Mouse (Mus musculus) limb, embryonic 13.5 days (tissue): ENCODE measurements at regions not wholly inside any gene's neighbourhood (a gene's known extent, or its start where the extent isn't known, plus 50 kb on each side); places are given as distances from the start of the nearest gene placed in this dataset.

Source experiments
- ATAC-seq: fragments of 200-750 bp; cut with Nextera tagmentation; 2 replicates; pipeline ENCODE4 v1.8.0; 2017; ENCODE audit warnings: low read depth, moderate number of reproducible peaks, moderate TSS enrichment; ENCODE audit not compliant: low FRiP score
- H3K27ac ChIP-seq: fragments of 300-500 bp; sonication (generic); 2 replicates; pipeline ENCODE4 v1.5.1; 2015; ENCODE audit warnings: inconsistent platforms, mild to moderate bottlenecking, moderate library complexity
- H3K27me3 ChIP-seq: fragments of 300-500 bp; sonication (generic); 2 replicates; pipeline ENCODE4 v1.6.1; 2015; ENCODE audit warnings: mild to moderate bottlenecking, inconsistent platforms
- H3K36me3 ChIP-seq: fragments of 300-500 bp; sonication (generic); 2 replicates; pipeline ENCODE4 v1.6.1; 2015; ENCODE audit warnings: inconsistent platforms, mild to moderate bottlenecking, moderate library complexity
- H3K4me1 ChIP-seq: fragments of 300-500 bp; sonication (generic); 2 replicates; pipeline ENCODE4 v1.6.1; 2015; ENCODE audit warnings: inconsistent platforms
- H3K4me2 ChIP-seq: fragments of 300-500 bp; sonication (generic); replicated peaks from 2 replicates; pipeline ENCODE4 v1.6.1; 2015; ENCODE audit warnings: inconsistent platforms, mild to moderate bottlenecking, moderate library complexity
- H3K4me3 ChIP-seq: fragments of 300-500 bp; sonication (generic); 2 replicates; pipeline ENCODE4 v1.5.1; 2015; ENCODE audit warnings: moderate library complexity, mild to moderate bottlenecking, inconsistent platforms
- H3K9ac ChIP-seq: fragments of 300-500 bp; sonication (generic); 2 replicates; pipeline ENCODE4 v1.6.1; 2015; ENCODE audit warnings: mild to moderate bottlenecking, inconsistent platforms
- H3K9me3 ChIP-seq: fragments of 300-500 bp; sonication (generic); 2 replicates; pipeline ENCODE4 v1.6.1; 2016; ENCODE audit warnings: inconsistent platforms
- WGBS: fragments of 180-500 bp; shearing (Covaris S2); methylation state at CpG from one replicate; pipeline ENCODE4 v1.1.7; 2015; 5-methylcytosine and 5-hydroxymethylcytosine counted together

GRCm38 (mm10) chr10:38907835-38908234 lies 57.5 kb upstream of the Lama4 start:
- H3K27ac ChIP-seq = peak overlapping the region; percentile 82
- no peak overlapping the region for H3K9ac ChIP-seq
- H3K4me2 ChIP-seq = peak overlapping the region; percentile 34
- H3K4me3 ChIP-seq = no peak overlapping the region
- 45% methylated on average over 2 of the region's 2 CpGs for WGBS
- no peaks in the 10 kb centered on the region for H3K9me3 ChIP-seq
- H3K4me1 ChIP-seq = peaks cover 27% of the 10 kb centered on the region
- no peaks in the 10 kb centered on the region for H3K36me3 ChIP-seq
- no peak for ATAC-seq
- H3K27me3 ChIP-seq = no peaks in the 10 kb centered on the region

- no peaks in the 10 kb centered on the region for H3K36me3 ChIP-seq
- peak overlapping the region; percentile 34 for H3K4me2 ChIP-seq
- H3K9ac ChIP-seq = no peak overlapping the region
- no peaks in the 10 kb centered on the region for H3K9me3 ChIP-seq
- peaks cover 32% of the 10 kb centered on the region for H3K4me1 ChIP-seq
- H3K27ac ChIP-seq = peak overlapping the region; percentile 82
- 23% methylated on average over 9 of the region's 9 CpGs for WGBS
- H3K4me3 ChIP-seq = no peak overlapping the region
- ATAC-seq = peak; percentile 92
- H3K27me3 ChIP-seq = no peaks in the 10 kb centered on the region
Measured at GRCm38 (mm10) chr10:38908277-38908676, 57.0 kb upstream of the Lama4 start.

GRCm38 (mm10) chr10:38909152-38909732 lies 56.1 kb upstream of the Lama4 start:
- Histone ChIP-seq H3K4me1 (peaks cover 32% of the 10 kb centered on the region), H3K9me3 (no peaks in the 10 kb centered on the region), H3K27me3 (no peaks in the 10 kb centered on the region), H3K9ac (no peak overlapping the region), H3K36me3 (no peaks in the 10 kb centered on the region), H3K4me3 (no peak overlapping the region), H3K27ac (peak overlapping the region; percentile 65; the same call in 1 of the 2 replicates), H3K4me2 (no peak overlapping the region)
- ATAC-seq = peak; percentile 70
- WGBS = 30% methylated on average over 1 of the region's 1 CpGs

- Histone ChIP-seq H3K4me3 (no peak overlapping the region), H3K36me3 (no peaks in the 10 kb centered on the region), H3K27me3 (no peaks in the 10 kb centered on the region), H3K9ac (no peak overlapping the region), H3K4me1 (peaks cover 32% of the 10 kb centered on the region), H3K4me2 (no peak overlapping the region), H3K9me3 (no peaks in the 10 kb centered on the region), H3K27ac (peak overlapping the region; percentile 65; the same call in 1 of the 2 replicates)
- no peak for ATAC-seq
- 38% methylated on average over 2 of the region's 2 CpGs for whole genome bisulfite sequencing
Measured at GRCm38 (mm10) chr10:38909843-38910242, 55.5 kb upstream of the Lama4 start.

- Histone ChIP-seq H3K36me3 (no peaks in the 10 kb centered on the region), H3K9me3 (no peaks in the 10 kb centered on the region), H3K27me3 (no peaks in the 10 kb centered on the region), H3K4me3 (no peak overlapping the region), H3K4me2 (no peak overlapping the region), H3K9ac (no peak overlapping the region), H3K4me1 (peaks cover 24% of the 10 kb centered on the region), H3K27ac (no peak overlapping the region)
- ATAC-seq = no peak
- 69% methylated on average over 2 of the region's 2 CpGs for WGBS
Measured at GRCm38 (mm10) chr10:38913013-38913412, 52.3 kb upstream of the Lama4 start.
